Mouse (Mus musculus): ENCODE results near the gene Ahnak2. TPM values are rescaled to one million over a fixed set of nuclear protein-coding genes. Genes with fewer than 3 reads are reported as not detected.

The Ahnak2 gene
- polyA plus RNA-seq, 1 experiment, result 14.7 TPM

DNA sequence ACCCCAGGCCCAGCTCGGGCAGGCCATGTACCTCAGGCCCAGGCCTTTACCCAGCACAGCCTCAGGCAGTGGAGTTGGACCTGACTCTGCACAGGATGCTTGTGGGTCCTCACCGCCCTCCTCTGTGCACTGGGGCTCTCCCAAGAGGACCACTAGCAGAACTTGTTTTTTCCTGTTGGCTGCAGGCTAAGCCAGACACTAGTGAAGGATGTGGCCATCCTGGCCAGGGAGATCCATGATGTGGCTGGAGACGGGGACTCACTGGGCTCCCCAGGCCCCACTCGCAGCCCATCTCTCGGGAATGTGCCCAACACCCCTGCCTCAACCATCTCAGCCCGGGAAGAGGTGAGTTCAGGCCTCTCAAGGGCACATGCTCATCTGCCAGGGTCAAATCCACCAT lies 59.7 kb downstream of the Ahnak2 start:
- no peak overlapping the region for H3K27ac ChIP-seq (ENCODE audit: insufficient read depth, low read length)
- DNase-seq, result peak in 1 of 2 experiments; percentile 18
- peaks cover 43% of the 10 kb centered on the region for H3K4me1 ChIP-seq (ENCODE audit: control insufficient read depth, insufficient read depth, low read length)
- H3K27me3 ChIP-seq (ENCODE audit: control insufficient read depth, insufficient read depth, low read length), result no peaks in the 10 kb centered on the region
- no peak overlapping the region for H3K4me3 ChIP-seq (replicated peaks; ENCODE audit: insufficient read depth, low read depth, low read length)
- 47% methylated on average over 6 of the region's 6 CpGs for WGBS
- TF ChIP-seq POLR2A (IDR thresholded peaks at IDR 0.05; ENCODE audit: borderline replicate concordance, insufficient read depth, low read length), result no peak
- TF ChIP-seq CTCF (IDR thresholded peaks at IDR 0.05; ENCODE audit: borderline replicate concordance, insufficient read depth, low read depth, low read length), result no peak

DNA sequence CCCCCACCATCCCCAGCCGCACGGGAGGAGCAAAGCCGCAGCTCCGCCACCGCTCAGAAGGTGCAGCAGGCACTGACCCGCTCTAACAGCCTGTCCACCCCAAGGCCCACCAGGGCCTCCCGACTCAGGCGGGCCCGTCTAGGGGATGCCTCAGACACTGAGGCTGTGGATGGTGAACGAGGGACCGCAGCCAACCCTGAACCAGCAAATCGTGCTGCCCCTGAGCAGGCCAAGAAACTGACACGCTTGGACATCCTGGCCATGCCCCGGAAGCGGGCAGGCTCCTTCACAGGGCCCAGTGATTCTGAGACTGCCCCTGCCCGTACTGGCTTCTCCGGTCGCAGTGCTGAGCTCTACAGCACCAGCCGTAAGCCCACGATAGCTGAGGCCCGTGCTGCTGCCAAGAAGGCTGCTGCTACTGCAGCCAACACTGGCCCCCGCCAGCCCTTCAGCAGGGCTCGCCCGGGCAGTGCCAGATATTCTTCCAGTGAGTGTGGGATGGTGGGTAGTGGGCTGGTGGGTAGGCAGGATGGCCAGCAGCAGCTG lies 63.4 kb downstream of the Ahnak2 start:
- H3K27ac ChIP-seq (ENCODE audit: insufficient read depth, low read length), result no peak overlapping the region
- peaks cover 58% of the 10 kb centered on the region for H3K4me1 ChIP-seq (ENCODE audit: control insufficient read depth, insufficient read depth, low read length)
- peak; percentile 59 to 66 for DNase-seq
- TF ChIP-seq CTCF (IDR thresholded peaks at IDR 0.05; ENCODE audit: borderline replicate concordance, insufficient read depth, low read depth, low read length), result no peak
- TF ChIP-seq POLR2A (IDR thresholded peaks at IDR 0.05; ENCODE audit: borderline replicate concordance, insufficient read depth, low read length), result no peak
- no peaks in the 10 kb centered on the region for H3K27me3 ChIP-seq (ENCODE audit: control insufficient read depth, insufficient read depth, low read length)
- no peak overlapping the region for H3K4me3 ChIP-seq (replicated peaks; ENCODE audit: insufficient read depth, low read depth, low read length)
- 27% methylated on average over 24 of the region's 24 CpGs for WGBS

DNA sequence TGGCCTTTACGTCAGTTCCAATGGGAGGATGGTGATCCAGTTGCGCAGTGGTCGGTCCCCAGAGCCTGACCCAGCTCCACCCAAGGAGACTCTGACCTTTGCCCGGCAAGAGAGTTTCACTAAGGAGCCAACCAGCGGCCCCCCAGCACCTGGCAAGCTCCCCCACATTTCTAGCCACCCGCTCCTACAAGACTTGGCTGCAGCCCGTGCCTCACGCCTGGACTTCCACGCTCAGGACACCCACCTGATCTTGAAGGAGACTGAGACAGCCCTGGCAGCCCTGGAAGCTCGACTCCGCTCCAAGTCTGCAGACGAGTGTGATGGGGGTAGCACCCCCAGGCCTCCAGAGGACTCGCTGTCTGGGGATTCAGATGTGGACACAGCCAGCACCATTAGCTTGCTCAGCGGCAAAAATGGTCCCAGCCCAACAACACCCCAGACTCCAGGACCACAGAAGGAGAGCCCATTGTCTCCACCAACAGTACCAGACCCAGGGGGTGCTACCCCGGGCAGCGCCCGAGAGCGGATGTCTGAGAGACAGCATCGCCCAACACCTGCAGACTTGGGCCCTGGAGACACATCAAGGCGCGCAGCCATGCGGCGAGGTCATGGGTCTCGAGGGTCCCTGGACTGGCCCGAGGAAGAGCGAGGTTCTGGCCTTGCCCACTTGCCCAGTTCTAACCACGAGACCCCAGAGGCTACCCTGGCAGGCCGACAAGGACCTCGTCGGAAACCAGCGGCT lies 64.0 kb downstream of the Ahnak2 start:
- Histone ChIP-seq H3K27me3 (ENCODE audit: control insufficient read depth, insufficient read depth, low read length) (no peaks in the 10 kb centered on the region), H3K4me3 (replicated peaks; ENCODE audit: insufficient read depth, low read depth, low read length) (no peak overlapping the region), H3K4me1 (ENCODE audit: control insufficient read depth, insufficient read depth, low read length) (peaks cover 53% of the 10 kb centered on the region), H3K27ac (ENCODE audit: insufficient read depth, low read length) (0 out of 2 replicates have a peak overlapping the region, but pooled peaks have one; percentile 11)
- TF ChIP-seq POLR2A (IDR thresholded peaks at IDR 0.05; ENCODE audit: borderline replicate concordance, insufficient read depth, low read length) (no peak), CTCF (IDR thresholded peaks at IDR 0.05; ENCODE audit: borderline replicate concordance, insufficient read depth, low read depth, low read length) (no peak)
- DNase-seq, result peak; percentile 42 to 57
- WGBS, result 45% methylated on average over 31 of the region's 31 CpGs

DNA sequence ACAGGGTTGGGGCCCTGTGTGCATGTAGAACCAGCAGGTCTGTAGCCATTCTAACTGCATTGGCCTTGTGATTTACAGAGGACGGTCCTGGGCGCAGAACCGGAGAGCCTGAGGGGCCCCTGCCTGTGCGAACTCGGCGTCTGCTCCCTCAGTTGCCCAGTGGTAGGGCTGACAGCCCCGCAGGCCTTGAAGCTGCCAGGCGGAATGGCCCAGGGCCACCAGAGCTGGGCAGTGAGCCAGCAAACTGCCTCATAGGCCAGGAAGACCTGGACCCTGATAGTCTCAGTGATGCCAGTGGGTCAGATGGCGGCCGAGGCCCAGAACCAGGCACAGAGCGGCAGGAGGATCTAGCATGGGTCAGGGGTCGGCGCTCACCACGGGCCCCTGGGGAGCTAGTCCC lies 64.7 kb downstream of the Ahnak2 start:
- WGBS, result 6% methylated on average over 14 of the region's 14 CpGs
- Histone ChIP-seq H3K27me3 (ENCODE audit: control insufficient read depth, insufficient read depth, low read length) (no peaks in the 10 kb centered on the region), H3K27ac (ENCODE audit: insufficient read depth, low read length) (peak overlapping the region; percentile 27; the same call in 1 of the 2 replicates), H3K4me3 (replicated peaks; ENCODE audit: insufficient read depth, low read depth, low read length) (no peak overlapping the region), H3K4me1 (ENCODE audit: control insufficient read depth, insufficient read depth, low read length) (peaks cover 55% of the 10 kb centered on the region)
- TF ChIP-seq CTCF (IDR thresholded peaks at IDR 0.05; ENCODE audit: borderline replicate concordance, insufficient read depth, low read depth, low read length) (no peak), POLR2A (IDR thresholded peaks at IDR 0.05; ENCODE audit: borderline replicate concordance, insufficient read depth, low read length) (no peak)
- peak; percentile 96 for DNase-seq

DNA sequence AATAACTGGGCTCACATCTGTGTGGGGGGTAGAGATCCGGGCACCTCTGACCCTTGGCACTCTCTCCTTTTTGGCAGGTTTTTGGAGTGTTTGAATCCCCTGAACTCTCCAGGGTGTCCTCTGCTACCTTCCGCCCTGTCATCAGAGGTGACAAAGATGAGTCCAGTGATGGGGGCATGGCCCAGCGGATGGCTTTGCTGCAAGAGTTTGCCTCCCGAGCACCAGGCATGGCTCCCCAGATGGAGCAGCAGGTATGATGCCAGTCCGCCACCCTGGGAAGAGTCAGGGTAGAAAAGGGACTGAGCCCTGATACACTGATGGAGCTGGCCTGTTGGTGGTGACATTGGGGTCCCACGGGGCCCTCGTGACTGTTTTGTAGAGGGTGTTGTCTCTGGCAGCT lies 65.4 kb downstream of the Ahnak2 start:
- peak in 1 of 2 experiments; percentile 32 for DNase-seq
- no peak overlapping the region for H3K27ac ChIP-seq (ENCODE audit: insufficient read depth, low read length)
- WGBS, result 52% methylated on average over 7 of the region's 7 CpGs
- H3K27me3 ChIP-seq (ENCODE audit: control insufficient read depth, insufficient read depth, low read length), result no peaks in the 10 kb centered on the region
- H3K4me3 ChIP-seq (replicated peaks; ENCODE audit: insufficient read depth, low read depth, low read length), result no peak overlapping the region
- H3K4me1 ChIP-seq (ENCODE audit: control insufficient read depth, insufficient read depth, low read length), result peaks cover 61% of the 10 kb centered on the region
- TF ChIP-seq CTCF (IDR thresholded peaks at IDR 0.05; ENCODE audit: borderline replicate concordance, insufficient read depth, low read depth, low read length) (no peak), POLR2A (IDR thresholded peaks at IDR 0.05; ENCODE audit: borderline replicate concordance, insufficient read depth, low read length) (no peak)

DNA sequence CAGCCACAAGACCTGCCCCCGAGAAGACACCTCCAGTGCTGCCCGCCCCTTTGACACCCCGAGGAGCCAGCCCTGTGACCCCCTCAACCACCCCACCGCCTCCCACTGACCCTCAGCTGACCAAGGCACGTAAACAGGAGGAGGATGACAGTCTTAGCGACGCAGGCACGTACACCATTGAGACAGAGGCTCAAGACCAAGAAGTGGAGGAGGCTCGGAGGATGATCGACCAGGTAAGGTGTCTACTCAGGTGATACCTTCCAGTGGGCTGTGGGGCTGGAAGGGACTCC lies 65.9 kb downstream of the Ahnak2 start:
- H3K4me3 ChIP-seq (replicated peaks; ENCODE audit: insufficient read depth, low read depth, low read length), result no peak overlapping the region
- no peak for DNase-seq
- no peak for TF ChIP-seq POLR2A (IDR thresholded peaks at IDR 0.05; ENCODE audit: borderline replicate concordance, insufficient read depth, low read length)
- no peak for TF ChIP-seq CTCF (IDR thresholded peaks at IDR 0.05; ENCODE audit: borderline replicate concordance, insufficient read depth, low read depth, low read length)
- WGBS, result 73% methylated on average over 10 of the region's 10 CpGs
- no peaks in the 10 kb centered on the region for H3K27me3 ChIP-seq (ENCODE audit: control insufficient read depth, insufficient read depth, low read length)
- H3K27ac ChIP-seq (ENCODE audit: insufficient read depth, low read length), result no peak overlapping the region
- peaks cover 66% of the 10 kb centered on the region for H3K4me1 ChIP-seq (ENCODE audit: control insufficient read depth, insufficient read depth, low read length)

DNA sequence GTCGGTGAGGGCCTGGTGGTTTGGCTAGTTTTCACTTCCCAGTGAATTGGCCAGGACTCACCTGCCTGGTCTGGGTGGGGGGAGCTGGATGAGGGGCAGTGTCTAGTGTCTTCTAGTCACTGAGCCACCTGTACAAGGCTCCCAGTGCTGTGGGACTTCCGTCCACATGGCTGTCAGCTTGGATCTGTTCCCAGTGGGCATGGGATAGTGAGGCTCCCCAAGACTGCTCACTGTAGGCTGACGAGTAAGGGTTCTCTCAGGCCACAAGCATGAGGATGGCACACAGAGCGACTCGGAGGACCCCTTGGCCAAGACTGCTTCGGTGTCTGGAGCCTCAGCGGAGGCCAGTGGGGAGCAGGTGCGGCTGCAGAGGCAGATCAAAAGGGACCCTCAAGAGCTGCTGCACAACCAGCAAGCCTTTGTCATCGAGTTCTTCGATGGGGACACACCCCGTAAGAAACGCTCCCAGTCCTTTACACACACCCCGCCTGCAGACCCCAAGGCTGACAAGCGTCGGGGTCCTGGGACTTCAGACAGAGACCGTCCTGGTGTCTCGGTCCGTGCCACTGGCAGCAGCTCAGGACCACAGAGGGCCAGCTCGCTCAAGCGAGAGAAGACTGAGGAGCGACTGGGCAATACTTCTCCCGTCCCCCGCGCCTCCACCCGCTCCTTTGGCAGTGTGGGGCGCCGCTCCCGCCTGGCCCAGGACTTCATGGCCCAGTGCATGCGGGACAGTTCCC lies 66.4 kb downstream of the Ahnak2 start:
- H3K27me3 ChIP-seq (ENCODE audit: control insufficient read depth, insufficient read depth, low read length), result no peaks in the 10 kb centered on the region
- no peak overlapping the region for H3K27ac ChIP-seq (ENCODE audit: insufficient read depth, low read length)
- TF ChIP-seq CTCF (IDR thresholded peaks at IDR 0.05; ENCODE audit: borderline replicate concordance, insufficient read depth, low read depth, low read length), result no peak
- H3K4me3 ChIP-seq (replicated peaks; ENCODE audit: insufficient read depth, low read depth, low read length), result no peak overlapping the region
- DNase-seq, result peak; percentile 59 to 62
- peaks cover 66% of the 10 kb centered on the region for H3K4me1 ChIP-seq (ENCODE audit: control insufficient read depth, insufficient read depth, low read length)
- 25% methylated on average over 29 of the region's 29 CpGs for WGBS

Data from cerebellum, adult 2 months (tissue).